Mouse (Mus musculus): ENCODE data around the gene Brap.
"Not testable (repeated sequence)": the region's sequence is repeated elsewhere in the genome, so short reads cannot be mapped to it uniquely, and the experiment has no call there.

Gene Brap

DNA sequence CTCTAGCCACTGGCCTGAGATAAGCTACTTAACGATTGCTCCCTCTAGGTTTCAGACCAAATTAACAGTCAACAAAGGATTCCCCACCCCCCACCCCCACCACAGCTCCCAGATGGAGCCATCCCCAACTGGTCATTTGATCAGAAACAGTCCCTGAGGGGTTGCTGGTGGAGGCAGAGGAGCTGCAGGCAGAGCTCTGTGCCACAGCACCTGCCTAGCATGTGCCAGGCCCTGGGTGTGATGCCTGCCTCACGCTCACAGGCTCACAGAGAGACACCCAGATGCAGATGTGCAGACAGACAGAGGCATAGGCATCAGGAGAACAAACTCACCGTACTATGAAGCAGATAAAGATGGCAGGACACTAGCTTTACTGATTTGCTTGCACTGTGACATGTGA is 27.6 kb upstream of the Brap start:
- H3K27me3 ChIP-seq (ENCODE audit: insufficient read depth, low read length), result no peaks in the 10 kb centered on the region
- no peaks in the 10 kb centered on the region for H3K36me3 ChIP-seq (ENCODE audit: insufficient read depth, low read length)
- peaks cover 26% of the 10 kb centered on the region for H3K4me1 ChIP-seq (replicated peaks; ENCODE audit: low read depth, low read length)
- no peaks in the 10 kb centered on the region for H3K9me3 ChIP-seq (ENCODE audit: low read length)
- TF ChIP-seq NANOG (IDR thresholded peaks at IDR 0.05; ENCODE audit: borderline replicate concordance, low read length) (no peak), POU5F1 (IDR thresholded peaks at IDR 0.05; ENCODE audit: borderline replicate concordance, low read length) (no peak), CTCF (conservative IDR thresholded peaks at IDR 0.05; ENCODE audit: low read length) (no peak)
- H3K4me3 ChIP-seq (replicated peaks; ENCODE audit: low read length), result no peak overlapping the region

DNA sequence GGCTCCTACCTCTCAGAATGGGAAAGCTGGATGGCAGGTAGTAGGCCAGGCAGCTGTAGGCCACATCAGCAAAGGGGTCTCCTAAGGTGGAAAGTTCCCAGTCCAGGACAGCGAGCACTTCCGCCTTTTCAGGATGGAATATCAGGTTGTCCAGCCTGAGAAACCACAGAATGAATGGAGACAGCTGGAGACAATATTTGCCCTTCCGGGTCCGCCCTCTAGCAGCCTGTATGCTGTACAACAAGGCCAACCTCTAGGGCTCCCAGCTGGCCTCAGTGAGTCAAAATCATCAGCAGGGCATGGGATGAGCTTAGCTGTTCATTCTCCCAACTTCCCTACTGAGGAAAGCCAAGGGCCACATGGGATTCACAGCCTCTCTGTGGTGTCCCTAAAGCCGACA is 25.7 kb upstream of the Brap start:
- no peaks in the 10 kb centered on the region for H3K9me3 ChIP-seq (ENCODE audit: low read length)
- H3K27me3 ChIP-seq (ENCODE audit: insufficient read depth, low read length), result no peaks in the 10 kb centered on the region
- H3K4me1 ChIP-seq (replicated peaks; ENCODE audit: low read depth, low read length), result peaks cover 35% of the 10 kb centered on the region
- no peak overlapping the region for H3K4me3 ChIP-seq (replicated peaks; ENCODE audit: low read length)
- TF ChIP-seq NANOG (IDR thresholded peaks at IDR 0.05; ENCODE audit: borderline replicate concordance, low read length) (no peak), CTCF (conservative IDR thresholded peaks at IDR 0.05; ENCODE audit: low read length) (no peak), POU5F1 (IDR thresholded peaks at IDR 0.05; ENCODE audit: borderline replicate concordance, low read length) (no peak)
- no peaks in the 10 kb centered on the region for H3K36me3 ChIP-seq (ENCODE audit: insufficient read depth, low read length)

DNA sequence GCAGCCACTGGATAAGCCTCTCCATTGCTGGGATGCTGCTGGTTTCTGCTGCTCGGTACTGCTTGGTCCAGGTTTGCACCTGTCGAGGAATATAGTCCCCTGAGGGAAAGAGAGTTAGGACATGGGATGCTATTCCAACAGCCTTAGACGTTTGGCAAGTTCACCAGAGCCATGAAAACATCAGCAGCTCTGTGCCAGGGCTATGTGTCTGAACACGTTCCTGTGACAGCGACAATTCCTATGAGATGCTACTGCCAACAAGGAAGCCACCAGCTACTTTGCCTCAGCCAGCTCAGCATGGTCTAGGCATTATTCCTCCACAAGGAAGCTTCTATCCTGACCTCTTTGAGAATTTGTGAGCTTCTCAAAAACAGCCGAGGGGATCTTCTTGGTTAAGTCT is 23.1 kb upstream of the Brap start:
- Histone ChIP-seq H3K4me3 (replicated peaks; ENCODE audit: low read length) (no peak overlapping the region), H3K4me1 (replicated peaks; ENCODE audit: low read depth, low read length) (peaks cover 40% of the 10 kb centered on the region), H3K36me3 (ENCODE audit: insufficient read depth, low read length) (no peaks in the 10 kb centered on the region), H3K27me3 (ENCODE audit: insufficient read depth, low read length) (no peaks in the 10 kb centered on the region), H3K9me3 (ENCODE audit: low read length) (no peaks in the 10 kb centered on the region)
- TF ChIP-seq CTCF (conservative IDR thresholded peaks at IDR 0.05; ENCODE audit: low read length), result no peak
- no peak for TF ChIP-seq POU5F1 (IDR thresholded peaks at IDR 0.05; ENCODE audit: borderline replicate concordance, low read length)
- TF ChIP-seq NANOG (IDR thresholded peaks at IDR 0.05; ENCODE audit: borderline replicate concordance, low read length), result no peak

DNA sequence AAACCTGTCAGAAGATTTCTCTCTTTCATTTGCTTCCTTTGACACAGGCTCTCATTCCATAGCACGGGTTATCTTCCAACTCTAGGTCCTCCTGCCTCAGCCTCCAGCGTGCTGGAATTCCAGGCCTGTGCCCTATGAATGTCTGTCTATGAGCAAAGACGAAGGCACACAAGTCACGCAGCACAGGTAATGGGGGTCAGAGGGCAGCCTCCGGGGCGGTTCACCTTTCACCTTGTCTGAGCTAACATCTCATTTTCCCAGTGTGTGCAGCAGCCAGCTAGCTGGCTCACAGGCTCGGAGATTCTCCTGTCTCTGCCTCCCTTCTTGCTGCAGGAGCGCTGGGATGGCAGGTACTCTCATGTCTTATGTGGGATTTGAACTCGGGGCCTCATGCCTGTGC is 20.8 kb upstream of the Brap start:
- no peak overlapping the region for H3K4me3 ChIP-seq (replicated peaks; ENCODE audit: low read length)
- TF ChIP-seq POU5F1 (IDR thresholded peaks at IDR 0.05; ENCODE audit: borderline replicate concordance, low read length) (no peak), CTCF (conservative IDR thresholded peaks at IDR 0.05; ENCODE audit: low read length) (no peak), NANOG (IDR thresholded peaks at IDR 0.05; ENCODE audit: borderline replicate concordance, low read length) (no peak)

DNA sequence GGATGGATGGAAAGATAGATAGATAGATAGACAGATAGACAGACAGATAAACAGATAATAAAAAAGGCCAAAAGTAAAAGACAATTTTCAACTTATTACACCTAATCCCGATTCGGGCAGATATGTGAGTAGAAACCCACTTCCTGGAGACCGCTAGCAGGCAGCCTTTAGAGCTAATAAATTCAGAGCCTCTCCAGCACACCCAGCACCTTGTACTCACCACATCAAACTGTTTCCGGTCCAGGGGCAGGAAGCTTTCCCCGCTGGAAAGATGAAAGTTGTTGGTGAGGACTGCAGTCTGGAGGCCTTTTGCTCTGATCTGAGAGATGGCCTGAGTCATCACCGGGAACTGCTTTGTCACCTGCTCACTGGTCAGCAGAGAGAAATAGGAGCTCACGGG is 11.2 kb upstream of the Brap start:
- TF ChIP-seq POU5F1 (IDR thresholded peaks at IDR 0.05; ENCODE audit: borderline replicate concordance, low read length) (no peak), CTCF (conservative IDR thresholded peaks at IDR 0.05; ENCODE audit: low read length) (no peak), NANOG (IDR thresholded peaks at IDR 0.05; ENCODE audit: borderline replicate concordance, low read length) (no peak)
- H3K4me1 ChIP-seq (replicated peaks; ENCODE audit: low read depth, low read length), result no peaks in the 10 kb centered on the region
- H3K4me3 ChIP-seq (replicated peaks; ENCODE audit: low read length), result no peak overlapping the region
- H3K9me3 ChIP-seq (ENCODE audit: low read length), result no peaks in the 10 kb centered on the region
- H3K27me3 ChIP-seq (ENCODE audit: insufficient read depth, low read length), result no peaks in the 10 kb centered on the region
- H3K36me3 ChIP-seq (ENCODE audit: insufficient read depth, low read length), result peaks cover 11% of the 10 kb centered on the region; the same call in 1 of the 2 replicates

More for the DNA sequence above, 20.8 kb upstream of the Brap start:
- H3K36me3 ChIP-seq (ENCODE audit: insufficient read depth, low read length), result 0 out of 2 replicates have a peak, but pooled peaks cover 6% of the 10 kb centered on the region
- H3K27me3 ChIP-seq (ENCODE audit: insufficient read depth, low read length), result no peaks in the 10 kb centered on the region
- H3K4me1 ChIP-seq (replicated peaks; ENCODE audit: low read depth, low read length), result peaks cover 34% of the 10 kb centered on the region
- H3K9me3 ChIP-seq (ENCODE audit: low read length), result no peaks in the 10 kb centered on the region

DNA sequence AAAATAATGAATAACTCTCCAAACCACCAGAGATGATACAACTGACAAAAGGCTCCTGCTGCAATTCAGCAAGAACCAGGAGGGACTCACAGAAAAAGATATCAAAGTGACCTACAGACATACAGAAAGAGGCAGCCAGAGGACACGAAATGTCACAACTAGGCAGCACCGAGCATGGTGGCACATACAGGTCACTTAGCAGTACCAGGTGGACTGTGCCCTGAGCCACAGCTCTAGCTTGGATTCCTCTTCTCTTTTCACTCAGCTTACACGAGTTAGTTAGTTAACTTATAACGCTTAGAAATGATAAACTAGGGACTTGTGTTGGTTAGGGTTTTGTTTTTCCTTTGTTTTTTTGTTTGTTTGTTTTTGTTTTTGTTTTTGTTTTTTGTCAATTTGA is 5.8 kb upstream of the Brap start:
- Histone ChIP-seq H3K36me3 (ENCODE audit: insufficient read depth, low read length) (no peaks in the 10 kb centered on the region), H3K27me3 (ENCODE audit: insufficient read depth, low read length) (no peaks in the 10 kb centered on the region), H3K9me3 (ENCODE audit: low read length) (no peaks in the 10 kb centered on the region), H3K4me1 (replicated peaks; ENCODE audit: low read depth, low read length) (peaks cover 6% of the 10 kb centered on the region), H3K4me3 (replicated peaks; ENCODE audit: low read length) (no peak overlapping the region)
- no peak for TF ChIP-seq NANOG (IDR thresholded peaks at IDR 0.05; ENCODE audit: borderline replicate concordance, low read length)
- no peak for TF ChIP-seq CTCF (conservative IDR thresholded peaks at IDR 0.05; ENCODE audit: low read length)
- TF ChIP-seq POU5F1 (IDR thresholded peaks at IDR 0.05; ENCODE audit: borderline replicate concordance, low read length), result no peak

DNA sequence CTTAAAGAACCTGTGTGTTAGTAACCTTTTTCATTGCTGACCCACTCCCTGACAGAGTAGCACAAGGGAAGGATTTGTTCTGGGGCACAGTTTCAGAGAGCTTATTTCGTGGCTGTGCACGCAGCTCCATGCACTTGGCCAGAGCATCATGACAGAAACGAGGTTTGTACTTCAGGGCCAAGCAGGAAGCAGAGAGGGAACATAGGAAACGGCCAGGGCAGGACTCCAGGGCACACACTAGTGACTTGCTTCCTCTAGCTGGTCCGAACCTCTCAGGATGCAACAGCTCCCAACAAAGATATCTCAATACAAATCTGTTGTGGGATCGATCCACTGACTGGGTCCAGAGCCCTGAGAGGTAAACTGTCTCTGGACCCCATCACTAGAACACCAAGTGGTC is 3.5 kb upstream of the Brap start:
- not testable (repeated sequence) for H3K4me3 ChIP-seq (replicated peaks; ENCODE audit: low read length); H3K27me3 ChIP-seq (ENCODE audit: insufficient read depth, low read length); H3K36me3 ChIP-seq (ENCODE audit: insufficient read depth, low read length); H3K9me3 ChIP-seq (ENCODE audit: low read length)
- peaks cover 23% of the 10 kb centered on the region for H3K4me1 ChIP-seq (replicated peaks; ENCODE audit: low read depth, low read length)

DNA sequence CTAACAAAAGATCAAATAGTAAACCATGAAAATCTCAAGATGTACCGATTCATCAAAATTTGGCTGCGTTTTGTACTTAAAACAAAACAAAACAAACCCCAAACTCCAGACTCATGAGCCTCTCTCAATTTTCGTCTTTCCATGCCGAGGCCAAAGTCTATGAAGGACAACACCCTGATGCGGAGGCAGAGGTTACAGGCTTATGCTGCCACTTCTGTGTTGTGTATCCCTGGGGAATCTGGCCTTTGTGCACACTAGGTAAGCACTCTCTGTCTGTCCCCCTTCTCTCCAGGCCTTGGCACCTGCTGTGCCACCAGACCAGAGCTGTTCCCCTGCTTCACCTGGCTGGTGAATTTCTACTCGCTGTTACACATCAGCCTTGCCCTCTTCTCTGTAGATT is 2.7 kb upstream of the Brap start:
- H3K36me3 ChIP-seq (ENCODE audit: insufficient read depth, low read length); H3K27me3 ChIP-seq (ENCODE audit: insufficient read depth, low read length); H3K4me3 ChIP-seq (replicated peaks; ENCODE audit: low read length); H3K9me3 ChIP-seq (ENCODE audit: low read length): not testable (repeated sequence)
- H3K4me1 ChIP-seq (replicated peaks; ENCODE audit: low read depth, low read length), result peaks cover 30% of the 10 kb centered on the region

DNA sequence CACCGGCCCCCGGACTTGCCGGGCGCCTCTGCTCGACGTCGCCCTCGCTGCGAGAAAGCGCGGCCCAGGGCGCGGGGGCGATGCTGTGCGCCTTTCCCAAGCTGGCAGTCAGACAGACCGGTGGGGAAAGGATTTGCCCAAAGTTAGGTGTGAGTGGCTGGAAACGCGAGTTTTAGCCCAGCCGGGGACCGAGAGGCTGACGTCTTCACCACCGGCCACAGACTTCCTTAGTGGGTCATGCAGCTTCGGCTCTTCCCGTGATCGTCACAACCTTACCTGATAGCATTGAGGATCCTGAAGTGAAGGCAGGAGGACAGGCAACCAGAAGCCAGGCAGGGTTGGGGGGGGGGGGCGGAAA is 513 bp downstream of the Brap start:
- H3K36me3 ChIP-seq (ENCODE audit: insufficient read depth, low read length), result peaks cover 35% of the 10 kb centered on the region
- H3K9me3 ChIP-seq (ENCODE audit: low read length), result no peaks in the 10 kb centered on the region
- peaks cover 31% of the 10 kb centered on the region for H3K4me1 ChIP-seq (replicated peaks; ENCODE audit: low read depth, low read length)
- no peaks in the 10 kb centered on the region for H3K27me3 ChIP-seq (ENCODE audit: insufficient read depth, low read length)
- TF ChIP-seq NANOG (IDR thresholded peaks at IDR 0.05; ENCODE audit: borderline replicate concordance, low read length), result no peak
- TF ChIP-seq CTCF (conservative IDR thresholded peaks at IDR 0.05; ENCODE audit: low read length), result no peak
- no peak for TF ChIP-seq POU5F1 (IDR thresholded peaks at IDR 0.05; ENCODE audit: borderline replicate concordance, low read length)
- H3K4me3 ChIP-seq (replicated peaks; ENCODE audit: low read length), result peak overlapping the region; percentile 96
